Mouse (Mus musculus): ENCODE results near the gene 2010315B03Rik.

DNA sequence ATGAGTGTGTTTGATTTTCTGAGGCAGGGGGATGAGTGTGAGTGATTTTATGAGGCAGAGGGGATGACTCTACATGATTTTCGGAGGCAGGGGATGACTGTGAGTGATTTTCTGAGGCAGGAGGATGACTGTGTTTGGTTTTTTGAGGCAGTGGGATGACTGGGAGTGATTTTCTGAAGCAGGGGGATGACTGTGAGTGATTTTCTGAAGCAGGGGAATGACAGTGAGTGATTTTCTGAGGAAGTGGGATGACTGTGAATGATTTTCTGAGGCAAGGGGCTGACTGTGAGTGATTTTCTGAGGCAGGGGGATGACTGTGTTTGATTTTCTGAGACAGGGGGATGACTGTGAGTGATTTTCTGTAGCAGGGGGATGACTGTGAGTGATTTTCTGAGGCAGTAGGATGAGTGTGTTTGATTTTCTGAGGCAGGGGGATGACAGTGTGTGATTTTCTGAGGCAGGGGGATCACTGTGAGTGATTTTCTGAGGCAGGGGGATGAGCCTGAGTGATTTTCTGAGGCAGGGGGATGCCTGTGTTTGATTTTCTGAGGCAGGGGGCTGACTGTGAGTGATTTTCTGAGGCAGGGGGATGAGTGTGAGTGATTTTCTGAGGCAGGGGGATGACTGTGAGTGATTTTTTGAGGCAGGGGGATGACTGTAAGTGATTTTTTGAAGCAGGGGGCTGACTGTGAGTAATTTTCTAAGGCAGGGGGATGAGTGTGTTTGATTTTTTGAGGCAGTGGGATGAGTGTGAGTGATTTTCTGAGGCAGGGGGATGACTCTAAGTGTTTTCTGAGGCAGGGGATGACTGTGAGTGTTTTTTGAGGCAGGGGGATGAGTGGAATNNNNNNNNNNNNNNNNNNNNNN, 55.1 kb downstream of the 2010315B03Rik start:
- TF ChIP-seq CTCF (IDR thresholded peaks at IDR 0.05; ENCODE audit: low read depth) (no peak; the same call in 1 of the 2 replicates), EP300 (IDR thresholded peaks at IDR 0.05; ENCODE audit: low read depth) (no peak)
